Mouse (Mus musculus) stomach, postnatal 0 days (tissue): Measurements from ENCODE around the gene Nckipsd.

Experiments used
- CTCF ChIP-seq: IDR thresholded peaks from 2 replicates; pipeline ENCODE4 v1.5.1; 2016; ENCODE audit warnings: antibody characterized with exemption, low read depth, mild to moderate bottlenecking, moderate library complexity
- EP300 ChIP-seq: optimal IDR thresholded peaks from 2 replicates; pipeline ENCODE3; 2016; ENCODE audit warnings: antibody characterized with exemption

DNA sequence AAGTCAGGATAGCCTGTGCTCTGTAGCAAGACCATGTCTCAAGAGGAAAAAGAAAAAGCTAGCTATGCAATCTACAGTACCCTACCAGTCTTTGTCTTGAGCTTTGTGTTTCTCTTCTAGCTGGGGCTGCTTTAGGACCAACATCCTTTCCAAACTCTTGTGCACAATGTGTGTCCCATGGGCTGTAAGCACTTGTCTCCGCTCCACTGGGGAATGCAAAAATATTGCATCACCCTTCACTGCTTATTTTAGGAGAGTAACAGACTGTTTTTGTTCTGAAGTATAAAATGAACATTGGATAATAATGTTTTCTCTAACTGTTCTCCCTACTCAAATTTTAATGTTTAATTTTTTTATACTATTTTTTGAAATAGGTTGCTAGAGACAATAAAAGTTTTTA is 21.7 kb upstream of the Nckipsd start:
- TF ChIP-seq CTCF (no peak), EP300 (no peak)
